8 mouse cellular contexts compared by ENCODE assay signal in the genomic region with DNA sequence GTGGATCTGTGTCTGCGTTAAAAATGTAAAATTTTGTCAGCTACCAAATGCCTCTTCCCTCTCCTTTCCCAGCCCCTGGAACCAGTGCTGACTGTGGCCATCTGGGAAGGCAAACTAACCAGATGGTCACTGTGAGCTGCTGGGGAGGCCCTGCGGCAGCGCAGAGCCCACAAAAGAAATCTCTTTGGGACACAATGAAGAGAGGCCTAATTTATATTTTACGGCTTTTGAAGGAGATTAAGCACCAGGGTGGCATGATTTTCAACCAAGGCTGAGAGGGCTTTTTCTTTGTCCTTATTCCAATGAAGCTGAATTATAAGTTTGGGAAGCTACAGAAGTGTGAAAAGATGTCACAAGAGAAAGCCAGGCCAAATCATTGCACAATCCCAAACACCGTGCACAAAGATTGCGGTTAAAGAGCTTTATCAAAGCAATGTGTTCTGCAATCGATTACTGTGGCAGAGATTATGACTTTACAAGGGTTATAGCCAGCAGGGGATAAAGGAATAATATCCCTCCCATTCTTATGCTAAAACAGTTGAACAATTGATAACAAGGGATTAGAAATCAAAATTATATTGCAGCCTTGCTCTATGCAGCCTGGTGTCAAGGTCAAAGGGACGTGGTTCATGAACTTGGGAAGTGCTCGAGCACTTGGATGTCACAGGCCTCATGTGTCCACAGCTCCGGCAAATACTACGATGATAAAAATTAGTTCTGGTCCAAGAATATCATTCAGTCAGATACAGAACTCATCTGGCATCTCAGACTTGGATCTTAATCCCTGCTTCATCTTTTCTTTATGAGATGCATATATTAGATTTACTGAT.
DNase-seq lines count a peak whose midpoint lies in the region; ATAC-seq lines count a peak whose summit lies in the region.

No protein-coding gene starts in this region.

- H3K36me3 ChIP-seq in liver, embryonic 11.5 days (ENCODE audit: control insufficient read depth, insufficient read depth, low read length): no peaks in the 10 kb centered on the region

- no peak overlapping the region for H3K27ac ChIP-seq in liver, embryonic 11.5 days (ENCODE audit: low read depth, low read length)

- WGBS in liver, embryonic 11.5 days: 72% methylated on average over 11 of the region's 11 CpGs

- no peak overlapping the region for H3K4me3 ChIP-seq in liver, embryonic 11.5 days (ENCODE audit: low read depth, low read length)

- no peak overlapping the region for H3K4me2 ChIP-seq in liver, embryonic 11.5 days

- H3K4me1 ChIP-seq in liver, embryonic 11.5 days (replicated peaks; ENCODE audit: control insufficient read depth, insufficient read depth, low read length): no peaks in the 10 kb centered on the region

- H3K27me3 ChIP-seq in liver, embryonic 11.5 days (replicated peaks; ENCODE audit: control insufficient read depth, insufficient read depth, low read length): no peaks in the 10 kb centered on the region

- no peak overlapping the region for H3K9ac ChIP-seq in liver, embryonic 11.5 days (ENCODE audit: low read depth, low read length)

- H3K9me3 ChIP-seq in liver, embryonic 11.5 days (ENCODE audit: control insufficient read depth, low read length): no peaks in the 10 kb centered on the region

- no peak for ATAC-seq in liver, embryonic 11.5 days (replicated peaks; ENCODE audit: low FRiP score)

- DNase-seq in cerebellum, adult 11-12 months: peak; percentile 94
- peak; percentile 19 for DNase-seq in embryo, embryonic 9.5 days (ENCODE audit: extremely low spot score)
- peak; percentile 72 for DNase-seq in layer of hippocampus, adult 9-11 months
- DNase-seq in neural tube, embryonic 10.5 days (ENCODE audit: extremely low spot score, low spot score): peak; percentile 52
- DNase-seq in urinary bladder, postnatal 36 days (ENCODE audit: low spot score in 2 of 2): no peak
- DNase-seq in liver, embryonic 11.5 days (ENCODE audit: low spot score): no peak
- DNase-seq in adrenal gland, postnatal 25 days: no peak
- DNase-seq in adrenal gland, postnatal 10 days: no peak

Comparison
In these comparisons a context has a peak if more than half of its experiments do, and no peak if none do; other contexts are left out.
1. DNase-seq: peak in cerebellum, adult 11-12 months (single experiment), embryo, embryonic 9.5 days (single experiment), layer of hippocampus, adult 9-11 months (single experiment) and neural tube, embryonic 10.5 days (single experiment); none in urinary bladder, postnatal 36 days (0 of 2), liver, embryonic 11.5 days (single experiment), adrenal gland, postnatal 25 days (single experiment) and adrenal gland, postnatal 10 days (single experiment).